Mouse (Mus musculus) midbrain, embryonic 15.5 days (tissue): ENCODE results near the gene Slc30a1. TPM values are rescaled to one million over a fixed set of nuclear protein-coding genes. Genes with fewer than 3 reads are reported as not detected.

Source experiments
- ATAC-seq: fragments of 200-750 bp; cut with Nextera tagmentation; replicated peaks from 2 replicates; pipeline ENCODE4 v1.8.0; 2017; ENCODE audit warnings: moderate TSS enrichment
- H3K27ac ChIP-seq: fragments of 300-500 bp; sonication (generic); 2 replicates; pipeline ENCODE4 v1.5.1; 2015; ENCODE audit warnings: mild to moderate bottlenecking, inconsistent platforms
- H3K27me3 ChIP-seq: fragments of 300-500 bp; sonication (generic); replicated peaks from 2 replicates; pipeline ENCODE4 v1.6.1; 2015; ENCODE audit warnings: inconsistent platforms
- H3K36me3 ChIP-seq: fragments of 300-500 bp; sonication (generic); replicated peaks from 2 replicates; pipeline ENCODE4 v1.6.1; 2015; ENCODE audit warnings: inconsistent platforms
- H3K4me1 ChIP-seq: fragments of 300-500 bp; sonication (generic); 2 replicates; pipeline ENCODE4 v1.6.1; 2015; ENCODE audit warnings: inconsistent platforms
- H3K4me2 ChIP-seq: fragments of 300-500 bp; sonication (generic); 2 replicates; pipeline ENCODE4 v1.6.1; 2015; ENCODE audit warnings: inconsistent platforms, mild to moderate bottlenecking, moderate library complexity
- H3K4me3 ChIP-seq: fragments of 300-500 bp; sonication (generic); 2 replicates; pipeline ENCODE4 v1.5.1; 2015; ENCODE audit warnings: mild to moderate bottlenecking, inconsistent platforms
- H3K9ac ChIP-seq: fragments of 300-500 bp; sonication (generic); 2 replicates; pipeline ENCODE4 v1.6.1; 2015; ENCODE audit warnings: mild to moderate bottlenecking, inconsistent platforms
- H3K9me3 ChIP-seq: fragments of 300-500 bp; sonication (generic); 2 replicates; pipeline ENCODE4 v1.6.1; 2016; ENCODE audit warnings: inconsistent platforms
- WGBS: fragments of 180-500 bp; shearing (Covaris S2); methylation state at CpG from one replicate; pipeline ENCODE4 v1.1.7; 2015; ENCODE audit warnings: mixed read lengths; 5-methylcytosine and 5-hydroxymethylcytosine counted together
- polyA plus RNA-seq: library from polyadenylated mRNA; unstranded; fragments of >200 nt; fragmentation: Nextera tagmentation; extraction: Ambion mirVana; gene quantifications from 2 replicates; pipeline ENCODE4 v1.2.1, GENCODE M21; 2015

Slc30a1 gene
- 3.7 and 4.3 TPM in 2 replicates for polyA plus RNA-seq

- Histone ChIP-seq H3K4me3 (peak within 1 kb of the TSS; percentile 87), H3K27me3 (0 out of 2 replicates have a peak, but pooled peaks cover 3% of the 10 kb centered on the region), H3K36me3 (no peaks in the 10 kb centered on the region), H3K4me2 (peak within 1 kb of the TSS; percentile 63), H3K4me1 (peaks cover 44% of the 10 kb centered on the region), H3K9me3 (no peaks in the 10 kb centered on the region), H3K27ac (peak within 1 kb of the TSS; percentile 92), H3K9ac (peak within 1 kb of the TSS; percentile 75)
- ATAC-seq, result peak; percentile 99
- under 1% methylated on average over 101 of the region's 104 CpGs for WGBS
Measured at GRCm38 (mm10) chr1:191906571-191907430, at the start of gene Slc30a1. TSS of gene Slc30a1 (plus strand) at chr1:191906767.

- Histone ChIP-seq H3K4me2 (no peak overlapping the region), H3K27me3 (no peaks in the 10 kb centered on the region), H3K4me3 (no peak overlapping the region), H3K9ac (no peak overlapping the region), H3K4me1 (no peaks in the 10 kb centered on the region), H3K9me3 (no peaks in the 10 kb centered on the region), H3K36me3 (no peaks in the 10 kb centered on the region), H3K27ac (no peak overlapping the region)
- ATAC-seq, result no peak
- WGBS, result 85% methylated on average over 5 of the region's 5 CpGs
Measured at GRCm38 (mm10) chr1:191856886-191857651, 49.5 kb upstream of the Slc30a1 start.

GRCm38 (mm10) chr1:191858136-191858535, 48.4 kb upstream of the Slc30a1 start:
- Histone ChIP-seq H3K9ac (no peak overlapping the region), H3K4me3 (no peak overlapping the region)
- ATAC-seq, result no peak

GRCm38 (mm10) chr1:191859847-191860246, 46.7 kb upstream of the Slc30a1 start:
- no peak overlapping the region for H3K9ac ChIP-seq
- 84% methylated on average over 3 of the region's 3 CpGs for WGBS
- H3K27me3 ChIP-seq, result no peaks in the 10 kb centered on the region
- no peaks in the 10 kb centered on the region for H3K36me3 ChIP-seq
- no peak overlapping the region for H3K4me2 ChIP-seq
- no peaks in the 10 kb centered on the region for H3K4me1 ChIP-seq
- no peak overlapping the region for H3K27ac ChIP-seq
- ATAC-seq, result no peak
- H3K9me3 ChIP-seq, result no peaks in the 10 kb centered on the region
- no peak overlapping the region for H3K4me3 ChIP-seq

More at GRCm38 (mm10) chr1:191858136-191858535, 48.4 kb upstream of the Slc30a1 start:
- H3K9me3 ChIP-seq, result no peaks in the 10 kb centered on the region
- no peak overlapping the region for H3K27ac ChIP-seq
- H3K27me3 ChIP-seq, result no peaks in the 10 kb centered on the region
- no peaks in the 10 kb centered on the region for H3K36me3 ChIP-seq
- no peak overlapping the region for H3K4me2 ChIP-seq
- H3K4me1 ChIP-seq, result no peaks in the 10 kb centered on the region

GRCm38 (mm10) chr1:191861247-191861646, 45.3 kb upstream of the Slc30a1 start:
- H3K9ac ChIP-seq, result no peak overlapping the region
- WGBS, result 87% methylated on average over 5 of the region's 5 CpGs
- H3K36me3 ChIP-seq, result no peaks in the 10 kb centered on the region
- H3K4me3 ChIP-seq, result no peak overlapping the region
- no peak overlapping the region for H3K4me2 ChIP-seq
- H3K27ac ChIP-seq, result no peak overlapping the region
- H3K4me1 ChIP-seq, result no peaks in the 10 kb centered on the region
- no peaks in the 10 kb centered on the region for H3K9me3 ChIP-seq
- no peak for ATAC-seq
- no peaks in the 10 kb centered on the region for H3K27me3 ChIP-seq

- Histone ChIP-seq H3K36me3 (no peaks in the 10 kb centered on the region), H3K4me1 (no peaks in the 10 kb centered on the region), H3K9me3 (no peaks in the 10 kb centered on the region), H3K4me2 (no peak overlapping the region), H3K27ac (no peak overlapping the region), H3K9ac (no peak overlapping the region), H3K27me3 (no peaks in the 10 kb centered on the region), H3K4me3 (no peak overlapping the region)
- 69% methylated on average over 4 of the region's 4 CpGs for WGBS
- ATAC-seq, result no peak
Measured at GRCm38 (mm10) chr1:191863833-191864550, 42.6 kb upstream of the Slc30a1 start.

- no peak overlapping the region for H3K4me2 ChIP-seq
- no peaks in the 10 kb centered on the region for H3K36me3 ChIP-seq
- ATAC-seq, result no peak
- no peak overlapping the region for H3K9ac ChIP-seq
- H3K9me3 ChIP-seq, result no peaks in the 10 kb centered on the region
- WGBS, result 85% methylated on average over 8 of the region's 8 CpGs
- no peaks in the 10 kb centered on the region for H3K27me3 ChIP-seq
- H3K4me1 ChIP-seq, result no peaks in the 10 kb centered on the region
- H3K27ac ChIP-seq, result no peak overlapping the region
- no peak overlapping the region for H3K4me3 ChIP-seq
Measured at GRCm38 (mm10) chr1:191864551-191865027, 42.0 kb upstream of the Slc30a1 start.

- Histone ChIP-seq H3K9me3 (no peaks in the 10 kb centered on the region), H3K27ac (no peak overlapping the region), H3K4me1 (no peaks in the 10 kb centered on the region), H3K4me2 (no peak overlapping the region), H3K4me3 (no peak overlapping the region), H3K36me3 (no peaks in the 10 kb centered on the region), H3K27me3 (no peaks in the 10 kb centered on the region), H3K9ac (no peak overlapping the region)
- 84% methylated on average over 6 of the region's 6 CpGs for WGBS
- no peak for ATAC-seq
Measured at GRCm38 (mm10) chr1:191872076-191872710, 34.4 kb upstream of the Slc30a1 start.

- H3K4me1 ChIP-seq, result no peaks in the 10 kb centered on the region
- H3K27me3 ChIP-seq, result no peaks in the 10 kb centered on the region
- no peak for ATAC-seq
- H3K27ac ChIP-seq, result no peak overlapping the region
- WGBS, result 83% methylated on average over 7 of the region's 7 CpGs
- no peak overlapping the region for H3K4me3 ChIP-seq
- no peak overlapping the region for H3K9ac ChIP-seq
- H3K4me2 ChIP-seq, result no peak overlapping the region
- no peaks in the 10 kb centered on the region for H3K9me3 ChIP-seq
- H3K36me3 ChIP-seq, result no peaks in the 10 kb centered on the region
Measured at GRCm38 (mm10) chr1:191875006-191875405, 31.6 kb upstream of the Slc30a1 start.

- Histone ChIP-seq H3K4me2 (no peak overlapping the region), H3K36me3 (no peaks in the 10 kb centered on the region), H3K9me3 (no peaks in the 10 kb centered on the region), H3K4me3 (no peak overlapping the region), H3K4me1 (no peaks in the 10 kb centered on the region), H3K9ac (no peak overlapping the region), H3K27me3 (no peaks in the 10 kb centered on the region), H3K27ac (no peak overlapping the region)
- WGBS, result 73% methylated on average over 9 of the region's 9 CpGs
- ATAC-seq, result no peak
Measured at GRCm38 (mm10) chr1:191875683-191876305, 30.8 kb upstream of the Slc30a1 start.

GRCm38 (mm10) chr1:191877681-191878080, 28.9 kb upstream of the Slc30a1 start:
- H3K36me3 ChIP-seq, result no peaks in the 10 kb centered on the region
- WGBS, result 84% methylated on average over 10 of the region's 10 CpGs
- no peaks in the 10 kb centered on the region for H3K27me3 ChIP-seq
- H3K9ac ChIP-seq, result no peak overlapping the region
- H3K9me3 ChIP-seq, result no peaks in the 10 kb centered on the region
- H3K4me3 ChIP-seq, result no peak overlapping the region
- no peaks in the 10 kb centered on the region for H3K4me1 ChIP-seq
- H3K27ac ChIP-seq, result no peak overlapping the region
- H3K4me2 ChIP-seq, result no peak overlapping the region
- ATAC-seq, result no peak
